Mouse (Mus musculus) CH12.LX (cell line): ENCODE measurements around the gene Znfx1. TPM values are rescaled to one million over a fixed set of nuclear protein-coding genes. Genes with fewer than 3 reads are reported as not detected.

Experiments
- DNase-seq: peaks from one replicate; pipeline ENCODE4 v3.0.0-alpha.2; 2013; ENCODE audit errors: extremely low read depth
- H3K27ac ChIP-seq: 2 replicates; pipeline ENCODE4 v1.5.1; 2012; ENCODE audit warnings: low read depth, mild to moderate bottlenecking, control low read depth, moderate library complexity; ENCODE audit not compliant: insufficient read depth
- H3K27me3 ChIP-seq: replicated peaks from 2 replicates; pipeline ENCODE3; 2012; ENCODE audit warnings: inconsistent platforms
- H3K36me3 ChIP-seq, 2 experiments: replicated peaks in 1 of 2; 2 replicates each; pipeline versions ENCODE3 to v1.6.1; 2012; ENCODE audit warnings: inconsistent platforms in 1 of 2, low read length in 1 of 2, mild to moderate bottlenecking in 1 of 2, mixed read lengths in 1 of 2, moderate library complexity in 1 of 2; ENCODE audit not compliant: control insufficient read depth in 1 of 2, insufficient read depth in 1 of 2
- H3K4me1 ChIP-seq, 2 experiments: 2 replicates each; pipeline ENCODE4 v1.6.1; 2012; ENCODE audit warnings: inconsistent platforms in 1 of 2, moderate library complexity in 1 of 2; ENCODE audit not compliant: insufficient read depth in 2 of 2, control insufficient read depth in 1 of 2
- H3K4me2 ChIP-seq: 2 replicates; pipeline ENCODE4 v1.6.1; 2012; ENCODE audit warnings: low read depth, mild to moderate bottlenecking, control low read depth; ENCODE audit not compliant: poor library complexity, insufficient read depth, severe bottlenecking
- H3K4me3 ChIP-seq, 3 experiments: fragments of 150-350 bp in 1 of 3; sonication (generic) in 1 of 3; replicated peaks in 1 of 3; 2 replicates each; pipeline versions ENCODE3 to v1.5.1; 2011 to 2012; ENCODE audit warnings: low read depth in 2 of 3, low read length in 2 of 3, mild to moderate bottlenecking in 2 of 3, moderate library complexity in 2 of 3, control low read depth in 1 of 3, improper control_type of control experiment in 1 of 3, inconsistent platforms in 1 of 3, mixed read lengths in 1 of 3; ENCODE audit not compliant: poor library complexity in 1 of 3
- H3K79me2 ChIP-seq: replicated peaks from 2 replicates; pipeline ENCODE4 v1.6.1; 2012; ENCODE audit warnings: mild to moderate bottlenecking, moderate library complexity; ENCODE audit not compliant: control insufficient read depth, poor library complexity, insufficient read depth, severe bottlenecking; ENCODE audit errors: extremely low read depth
- H3K9ac ChIP-seq: 2 replicates; pipeline ENCODE4 v1.6.1; 2012; ENCODE audit warnings: low read depth, mild to moderate bottlenecking, control low read depth, moderate library complexity; ENCODE audit not compliant: insufficient read depth
- H3K9me3 ChIP-seq: replicated peaks from 2 replicates; pipeline ENCODE3; 2012; ENCODE audit warnings: low read length, inconsistent platforms, mixed read lengths
- BHLHE40 ChIP-seq: IDR thresholded peaks from 2 replicates; pipeline ENCODE4 v1.6.1; 2011; ENCODE audit warnings: mild to moderate bottlenecking, low read depth, low read length, improper control_type of control experiment
- CHD1 ChIP-seq: IDR thresholded peaks from 2 replicates; pipeline ENCODE4 v1.6.1; 2012; ENCODE audit warnings: low read depth, low read length, improper control_type of control experiment, inconsistent platforms
- E2F4 ChIP-seq: IDR thresholded peaks from 2 replicates; pipeline ENCODE4 v1.6.1; 2011; ENCODE audit warnings: low read depth, low read length, improper control_type of control experiment; ENCODE audit not compliant: insufficient replicate concordance
- ELF1 ChIP-seq: IDR thresholded peaks from 2 replicates; pipeline ENCODE4 v1.6.1; 2014; ENCODE audit warnings: low read depth, mild to moderate bottlenecking, inconsistent platforms, low read length, improper control_type of control experiment
- EP300 ChIP-seq: IDR thresholded peaks from 2 replicates; pipeline ENCODE4 v1.6.1; 2011; ENCODE audit warnings: low read length, improper control_type of control experiment
- GABPA ChIP-seq: IDR thresholded peaks from 2 replicates; pipeline ENCODE4 v1.6.1; 2012; ENCODE audit warnings: low read depth, low read length, improper control_type of control experiment, inconsistent platforms; ENCODE audit not compliant: insufficient replicate concordance
- HCFC1 ChIP-seq: IDR thresholded peaks from 2 replicates; pipeline ENCODE4 v1.6.1; 2012; ENCODE audit warnings: low read depth, mild to moderate bottlenecking, inconsistent platforms, low read length, improper control_type of control experiment
- JUN ChIP-seq: IDR thresholded peaks from 2 replicates; pipeline ENCODE4 v1.6.1; 2011; ENCODE audit warnings: low read depth, mild to moderate bottlenecking, low read length, improper control_type of control experiment, moderate library complexity; ENCODE audit not compliant: insufficient read depth
- KAT2A ChIP-seq: IDR thresholded peaks from 2 replicates; pipeline ENCODE4 v1.6.1; 2012; ENCODE audit warnings: low read length, improper control_type of control experiment, inconsistent platforms; ENCODE audit not compliant: insufficient replicate concordance
- MAZ ChIP-seq: IDR thresholded peaks from 2 replicates; pipeline ENCODE4 v1.6.1; 2012; ENCODE audit warnings: low read depth, mild to moderate bottlenecking, inconsistent platforms, low read length, improper control_type of control experiment, moderate library complexity
- NRF1 ChIP-seq: IDR thresholded peaks from 2 replicates; pipeline ENCODE4 v1.6.1; 2014; ENCODE audit warnings: low read depth, mild to moderate bottlenecking, inconsistent platforms, low read length, improper control_type of control experiment, moderate library complexity
- RAD21 ChIP-seq: IDR thresholded peaks from 2 replicates; pipeline ENCODE4 v1.6.1; 2011; ENCODE audit warnings: low read depth, mild to moderate bottlenecking, low read length, improper control_type of control experiment, moderate library complexity
- RCOR1 ChIP-seq: conservative IDR thresholded peaks from 2 replicates; pipeline ENCODE4 v1.6.1; 2012; ENCODE audit warnings: low read depth, mild to moderate bottlenecking, inconsistent platforms, low read length, improper control_type of control experiment
- TCF12 ChIP-seq: IDR thresholded peaks from 2 replicates; pipeline ENCODE4 v1.6.1; 2014; ENCODE audit warnings: low read depth, mild to moderate bottlenecking, inconsistent platforms, low read length, improper control_type of control experiment
- UBTF ChIP-seq: IDR thresholded peaks from 2 replicates; pipeline ENCODE4 v1.6.1; 2012; ENCODE audit warnings: low read depth, mild to moderate bottlenecking, inconsistent platforms, low read length, improper control_type of control experiment, moderate library complexity
- USF2 ChIP-seq: conservative IDR thresholded peaks from 2 replicates; pipeline ENCODE4 v1.6.1; 2011; ENCODE audit warnings: low read depth, low read length, improper control_type of control experiment
- dilution Hi-C: fragments of 300-500 bp; cut with MboI; formaldehyde crosslinking; loops from 2 replicates; pipeline ENCODE4 v1.14.3; 2020; ENCODE audit warnings: low sequenced_read_pairs; ENCODE audit not compliant: extremely low pct_unique_long_range_greater_than_20kb, extremely low pct_ligation_motif_present
- in situ Hi-C: fragments of 300-500 bp; cut with MboI; formaldehyde crosslinking; loops from 3 replicates; pipeline ENCODE4 v1.14.3; 2019; ENCODE audit warnings: low sequenced_read_pairs, low pct_ligation_motif_present, low pct_unique_long_range_greater_than_20kb, mixed read lengths
- polyA plus RNA-seq: library from polyadenylated mRNA; unstranded; fragments of >175 nt; gene quantifications from 2 replicates; pipeline ENCODE4 v1.2.1, GENCODE M21; 2012; ENCODE audit warnings: low read depth; ENCODE audit not compliant: insufficient read length
- total RNA-seq, 2 experiments: library from RNA; depleted of rRNA; stranded (reverse); fragments of 300-350 nt in 1 of 2; fragments of >200 nt in 1 of 2; gene quantifications; 2 replicates each; pipeline ENCODE4 v1.2.3; 2012 to 2014

Gene Znfx1
- total and polyA plus RNA-seq, 3 experiments, result 5.1 to 9.0 (median 8.1) TPM

GRCm38 (mm10) chr2:167076352-167076751, 13.5 kb upstream of the Znfx1 start:
- no peak for TF ChIP-seq E2F4
- no peak for TF ChIP-seq ELF1
- TF ChIP-seq RAD21, result no peak
- no peak for TF ChIP-seq USF2
- TF ChIP-seq RCOR1, result no peak
- TF ChIP-seq KAT2A, result no peak
- no peak for TF ChIP-seq JUN
- TF ChIP-seq TCF12, result no peak
- no peak for TF ChIP-seq EP300
- TF ChIP-seq BHLHE40, result no peak
- no peak for TF ChIP-seq UBTF
- no peak for TF ChIP-seq CHD1
- TF ChIP-seq, all 38 proteins: peak for 0
- no peaks in the 10 kb centered on the region for H3K79me2 ChIP-seq
- no peak for DNase-seq
- peaks cover 5% of the 10 kb centered on the region for H3K9me3 ChIP-seq
- peaks cover 12% of the 10 kb centered on the region for H3K27me3 ChIP-seq
- H3K9ac ChIP-seq, result no peak overlapping the region
- no peaks in the 10 kb centered on the region for H3K36me3 ChIP-seq
- H3K4me3 ChIP-seq, result no peak overlapping the region
- dilution Hi-C loops, result no loop called here
- no peak overlapping the region for H3K27ac ChIP-seq
- in situ Hi-C loops, result no loop called here
- H3K4me1 ChIP-seq, result peaks cover 16 to 42% of the 10 kb centered on the region in 2 experiments
- no peak overlapping the region for H3K4me2 ChIP-seq

- peaks cover 18 to 41% of the 10 kb centered on the region in 2 experiments for H3K4me1 ChIP-seq
- dilution Hi-C loops, result no loop called here
- H3K36me3 ChIP-seq, result no peaks in the 10 kb centered on the region
- no peak for DNase-seq
- H3K27ac ChIP-seq, result no peak overlapping the region
- H3K4me2 ChIP-seq, result no peak overlapping the region
- H3K4me3 ChIP-seq, result no peak overlapping the region
- peaks cover 5% of the 10 kb centered on the region for H3K9me3 ChIP-seq
- TF ChIP-seq UBTF, result no peak
- TF ChIP-seq NRF1, result no peak
- no peak for TF ChIP-seq HCFC1
- TF ChIP-seq RAD21, result no peak
- TF ChIP-seq USF2, result no peak
- no peak for TF ChIP-seq EP300
- no peak for TF ChIP-seq GABPA
- TF ChIP-seq MAZ, result no peak
- TF ChIP-seq, all 38 proteins: peak for 0
- H3K9ac ChIP-seq, result no peak overlapping the region
- peaks cover 3% of the 10 kb centered on the region for H3K27me3 ChIP-seq
- in situ Hi-C loops, result loop anchor here (5.0 kb wide), 2 partner anchors 38 to 138 kb away; no protein-coding TSS in a partner anchor
- no peaks in the 10 kb centered on the region for H3K79me2 ChIP-seq
Measured at GRCm38 (mm10) chr2:167074587-167074986, 11.8 kb upstream of the Znfx1 start.
